Mouse (Mus musculus) CH12.LX (cell line): ENCODE measurements around the gene Rab6a. TPM values are rescaled to one million over a fixed set of nuclear protein-coding genes. Genes with fewer than 3 reads are reported as not detected.
A peak's percentile ranks its signal among the peaks of the same experiment; 100 is the strongest.

Source experiments
- DNase-seq: peaks from one replicate; pipeline ENCODE4 v3.0.0-alpha.2; 2013; ENCODE audit errors: extremely low read depth
- H3K27ac ChIP-seq: 2 replicates; pipeline ENCODE4 v1.5.1; 2012; ENCODE audit warnings: low read depth, mild to moderate bottlenecking, control low read depth, moderate library complexity; ENCODE audit not compliant: insufficient read depth
- H3K27me3 ChIP-seq: replicated peaks from 2 replicates; pipeline ENCODE3; 2012; ENCODE audit warnings: inconsistent platforms
- H3K36me3 ChIP-seq, 2 experiments: replicated peaks in 1 of 2; 2 replicates each; pipeline versions ENCODE3 to v1.6.1; 2012; ENCODE audit warnings: inconsistent platforms in 1 of 2, low read length in 1 of 2, mild to moderate bottlenecking in 1 of 2, mixed read lengths in 1 of 2, moderate library complexity in 1 of 2; ENCODE audit not compliant: control insufficient read depth in 1 of 2, insufficient read depth in 1 of 2
- H3K4me1 ChIP-seq, 2 experiments: 2 replicates each; pipeline ENCODE4 v1.6.1; 2012; ENCODE audit warnings: inconsistent platforms in 1 of 2, moderate library complexity in 1 of 2; ENCODE audit not compliant: insufficient read depth in 2 of 2, control insufficient read depth in 1 of 2
- H3K4me2 ChIP-seq: 2 replicates; pipeline ENCODE4 v1.6.1; 2012; ENCODE audit warnings: low read depth, mild to moderate bottlenecking, control low read depth; ENCODE audit not compliant: poor library complexity, insufficient read depth, severe bottlenecking
- H3K4me3 ChIP-seq, 3 experiments: fragments of 150-350 bp in 1 of 3; sonication (generic) in 1 of 3; replicated peaks in 1 of 3; 2 replicates each; pipeline versions ENCODE3 to v1.5.1; 2011 to 2012; ENCODE audit warnings: low read depth in 2 of 3, low read length in 2 of 3, mild to moderate bottlenecking in 2 of 3, moderate library complexity in 2 of 3, control low read depth in 1 of 3, improper control_type of control experiment in 1 of 3, inconsistent platforms in 1 of 3, mixed read lengths in 1 of 3; ENCODE audit not compliant: poor library complexity in 1 of 3
- H3K79me2 ChIP-seq: replicated peaks from 2 replicates; pipeline ENCODE4 v1.6.1; 2012; ENCODE audit warnings: mild to moderate bottlenecking, moderate library complexity; ENCODE audit not compliant: control insufficient read depth, poor library complexity, insufficient read depth, severe bottlenecking; ENCODE audit errors: extremely low read depth
- H3K9ac ChIP-seq: 2 replicates; pipeline ENCODE4 v1.6.1; 2012; ENCODE audit warnings: low read depth, mild to moderate bottlenecking, control low read depth, moderate library complexity; ENCODE audit not compliant: insufficient read depth
- H3K9me3 ChIP-seq: replicated peaks from 2 replicates; pipeline ENCODE3; 2012; ENCODE audit warnings: low read length, inconsistent platforms, mixed read lengths
- BHLHE40 ChIP-seq: IDR thresholded peaks from 2 replicates; pipeline ENCODE4 v1.6.1; 2011; ENCODE audit warnings: mild to moderate bottlenecking, low read depth, low read length, improper control_type of control experiment
- CHD1 ChIP-seq: IDR thresholded peaks from 2 replicates; pipeline ENCODE4 v1.6.1; 2012; ENCODE audit warnings: low read depth, low read length, improper control_type of control experiment, inconsistent platforms
- CHD2 ChIP-seq: IDR thresholded peaks from 2 replicates; pipeline ENCODE4 v1.6.1; 2011; ENCODE audit warnings: low read length, improper control_type of control experiment
- CTCF ChIP-seq, 2 experiments: IDR thresholded peaks in 1 of 2; conservative IDR thresholded peaks in 1 of 2; 2 replicates each; pipeline ENCODE4 v1.5.1; 2011 to 2012; ENCODE audit warnings: low read depth in 2 of 2, low read length in 2 of 2, improper control_type of control experiment in 1 of 2, inconsistent platforms in 1 of 2, mild to moderate bottlenecking in 1 of 2, moderate library complexity in 1 of 2
- E2F4 ChIP-seq: IDR thresholded peaks from 2 replicates; pipeline ENCODE4 v1.6.1; 2011; ENCODE audit warnings: low read depth, low read length, improper control_type of control experiment; ENCODE audit not compliant: insufficient replicate concordance
- ELF1 ChIP-seq: IDR thresholded peaks from 2 replicates; pipeline ENCODE4 v1.6.1; 2014; ENCODE audit warnings: low read depth, mild to moderate bottlenecking, inconsistent platforms, low read length, improper control_type of control experiment
- EP300 ChIP-seq: IDR thresholded peaks from 2 replicates; pipeline ENCODE4 v1.6.1; 2011; ENCODE audit warnings: low read length, improper control_type of control experiment
- ETS1 ChIP-seq: conservative IDR thresholded peaks from 2 replicates; pipeline ENCODE4 v1.6.1; 2012; ENCODE audit warnings: low read depth, mild to moderate bottlenecking, inconsistent platforms, low read length, improper control_type of control experiment, moderate library complexity
- GABPA ChIP-seq: IDR thresholded peaks from 2 replicates; pipeline ENCODE4 v1.6.1; 2012; ENCODE audit warnings: low read depth, low read length, improper control_type of control experiment, inconsistent platforms; ENCODE audit not compliant: insufficient replicate concordance
- HCFC1 ChIP-seq: IDR thresholded peaks from 2 replicates; pipeline ENCODE4 v1.6.1; 2012; ENCODE audit warnings: low read depth, mild to moderate bottlenecking, inconsistent platforms, low read length, improper control_type of control experiment
- IRF4 ChIP-seq: IDR thresholded peaks from 2 replicates; pipeline ENCODE4 v1.6.1; 2014; ENCODE audit warnings: low read depth, mild to moderate bottlenecking, inconsistent platforms, low read length, improper control_type of control experiment
- JUN ChIP-seq: IDR thresholded peaks from 2 replicates; pipeline ENCODE4 v1.6.1; 2011; ENCODE audit warnings: low read depth, mild to moderate bottlenecking, low read length, improper control_type of control experiment, moderate library complexity; ENCODE audit not compliant: insufficient read depth
- JUND ChIP-seq: conservative IDR thresholded peaks from 2 replicates; pipeline ENCODE4 v1.6.1; 2011; ENCODE audit warnings: low read depth, low read length, improper control_type of control experiment
- KAT2A ChIP-seq: IDR thresholded peaks from 2 replicates; pipeline ENCODE4 v1.6.1; 2012; ENCODE audit warnings: low read length, improper control_type of control experiment, inconsistent platforms; ENCODE audit not compliant: insufficient replicate concordance
- MAFK ChIP-seq: IDR thresholded peaks from 2 replicates; pipeline ENCODE4 v1.6.1; 2011; ENCODE audit warnings: low read length, improper control_type of control experiment; ENCODE audit not compliant: insufficient replicate concordance
- MAX ChIP-seq: IDR thresholded peaks from 2 replicates; pipeline ENCODE4 v1.6.1; 2011; ENCODE audit warnings: low read length, improper control_type of control experiment
- MAZ ChIP-seq: IDR thresholded peaks from 2 replicates; pipeline ENCODE4 v1.6.1; 2012; ENCODE audit warnings: low read depth, mild to moderate bottlenecking, inconsistent platforms, low read length, improper control_type of control experiment, moderate library complexity
- MEF2A ChIP-seq: IDR thresholded peaks from 2 replicates; pipeline ENCODE4 v1.6.1; 2014; ENCODE audit warnings: low read depth, mild to moderate bottlenecking, inconsistent platforms, low read length, improper control_type of control experiment, borderline replicate concordance
- MXI1 ChIP-seq: IDR thresholded peaks from 2 replicates; pipeline ENCODE4 v1.6.1; 2011; ENCODE audit warnings: mild to moderate bottlenecking, low read depth, low read length, improper control_type of control experiment
- MYC ChIP-seq: IDR thresholded peaks from 2 replicates; pipeline ENCODE4 v1.6.1; 2011; ENCODE audit warnings: low read depth, mild to moderate bottlenecking, improper control_type of control experiment, low read length
- NELFE ChIP-seq: IDR thresholded peaks from 2 replicates; pipeline ENCODE4 v1.6.1; 2011; ENCODE audit warnings: low read depth, low read length, improper control_type of control experiment
- NRF1 ChIP-seq: IDR thresholded peaks from 2 replicates; pipeline ENCODE4 v1.6.1; 2014; ENCODE audit warnings: low read depth, mild to moderate bottlenecking, inconsistent platforms, low read length, improper control_type of control experiment, moderate library complexity
- PAX5 ChIP-seq: IDR thresholded peaks from 2 replicates; pipeline ENCODE4 v1.6.1; 2012; ENCODE audit warnings: low read length, inconsistent platforms, mixed read lengths
- POLR2A ChIP-seq: IDR thresholded peaks from 2 replicates; pipeline ENCODE4 v1.6.1; 2011; ENCODE audit warnings: low read depth, mild to moderate bottlenecking, improper control_type of control experiment, low read length
- POLR2AphosphoS2 ChIP-seq: IDR thresholded peaks from 2 replicates; pipeline ENCODE4 v1.6.1; 2011; ENCODE audit warnings: low read depth, low read length, improper control_type of control experiment
- RAD21 ChIP-seq: IDR thresholded peaks from 2 replicates; pipeline ENCODE4 v1.6.1; 2011; ENCODE audit warnings: low read depth, mild to moderate bottlenecking, low read length, improper control_type of control experiment, moderate library complexity
- RCOR1 ChIP-seq: conservative IDR thresholded peaks from 2 replicates; pipeline ENCODE4 v1.6.1; 2012; ENCODE audit warnings: low read depth, mild to moderate bottlenecking, inconsistent platforms, low read length, improper control_type of control experiment
- SIN3A ChIP-seq: IDR thresholded peaks from 2 replicates; pipeline ENCODE4 v1.6.1; 2012; ENCODE audit warnings: low read length, improper control_type of control experiment, inconsistent platforms
- SMC3 ChIP-seq: IDR thresholded peaks from 2 replicates; pipeline ENCODE4 v1.6.1; 2011; ENCODE audit warnings: low read depth, low read length, improper control_type of control experiment
- TBP ChIP-seq: conservative IDR thresholded peaks from 2 replicates; pipeline ENCODE4 v1.6.1; 2011; ENCODE audit warnings: low read depth, low read length, improper control_type of control experiment
- TCF12 ChIP-seq: IDR thresholded peaks from 2 replicates; pipeline ENCODE4 v1.6.1; 2014; ENCODE audit warnings: low read depth, mild to moderate bottlenecking, inconsistent platforms, low read length, improper control_type of control experiment
- UBTF ChIP-seq: IDR thresholded peaks from 2 replicates; pipeline ENCODE4 v1.6.1; 2012; ENCODE audit warnings: low read depth, mild to moderate bottlenecking, inconsistent platforms, low read length, improper control_type of control experiment, moderate library complexity
- USF1 ChIP-seq: IDR thresholded peaks from 2 replicates; pipeline ENCODE4 v1.6.1; 2014; ENCODE audit warnings: low read depth, mild to moderate bottlenecking, inconsistent platforms, low read length, improper control_type of control experiment
- USF2 ChIP-seq: conservative IDR thresholded peaks from 2 replicates; pipeline ENCODE4 v1.6.1; 2011; ENCODE audit warnings: low read depth, low read length, improper control_type of control experiment
- ZC3H11A ChIP-seq: IDR thresholded peaks from 2 replicates; pipeline ENCODE4 v1.6.1; 2012; ENCODE audit warnings: low read depth, mild to moderate bottlenecking, inconsistent platforms, low read length, improper control_type of control experiment
- ZKSCAN1 ChIP-seq: IDR thresholded peaks from 2 replicates; pipeline ENCODE4 v1.6.1; 2012; ENCODE audit warnings: low read depth, inconsistent platforms, low read length, improper control_type of control experiment, borderline replicate concordance
- ZMIZ1 ChIP-seq: IDR thresholded peaks from 2 replicates; pipeline ENCODE4 v1.6.1; 2012; ENCODE audit warnings: low read depth, mild to moderate bottlenecking, inconsistent platforms, low read length, improper control_type of control experiment
- ZNF384 ChIP-seq: IDR thresholded peaks from 2 replicates; pipeline ENCODE4 v1.6.1; 2012; ENCODE audit warnings: low read depth, low read length, improper control_type of control experiment, inconsistent platforms
- dilution Hi-C: fragments of 300-500 bp; cut with MboI; formaldehyde crosslinking; loops from 2 replicates; pipeline ENCODE4 v1.14.3; 2020; ENCODE audit warnings: low sequenced_read_pairs; ENCODE audit not compliant: extremely low pct_unique_long_range_greater_than_20kb, extremely low pct_ligation_motif_present
- in situ Hi-C: fragments of 300-500 bp; cut with MboI; formaldehyde crosslinking; loops from 3 replicates; pipeline ENCODE4 v1.14.3; 2019; ENCODE audit warnings: low sequenced_read_pairs, low pct_ligation_motif_present, low pct_unique_long_range_greater_than_20kb, mixed read lengths
- polyA plus RNA-seq: library from polyadenylated mRNA; unstranded; fragments of >175 nt; gene quantifications from 2 replicates; pipeline ENCODE4 v1.2.1, GENCODE M21; 2012; ENCODE audit warnings: low read depth; ENCODE audit not compliant: insufficient read length
- total RNA-seq, 2 experiments: library from RNA; depleted of rRNA; stranded (reverse); fragments of 300-350 nt in 1 of 2; fragments of >200 nt in 1 of 2; gene quantifications; 2 replicates each; pipeline ENCODE4 v1.2.3; 2012 to 2014

Gene Rab6a
- total and polyA plus RNA-seq, 3 experiments = 11.1 to 30.7 (median 30.7) TPM

GRCm38 (mm10) chr7:100684538-100684937 lies 77.3 kb downstream of the Rab6a start:
- DNase-seq = peak; percentile 77
- no peak for TF ChIP-seq POLR2A
- no peak for TF ChIP-seq CHD2
- TF ChIP-seq KAT2A = no peak
- no peak for TF ChIP-seq TCF12
- TF ChIP-seq USF1 = no peak
- peak; percentile 42; the same call in 1 of the 2 replicates for TF ChIP-seq ZC3H11A
- no peak for TF ChIP-seq ZNF384
- TF ChIP-seq CTCF (conservative IDR thresholded peaks at IDR 0.05 in 1 of 2, IDR thresholded peaks at IDR 0.05 in 1 of 2; ENCODE audit: low read depth in 2 of 2, low read length in 2 of 2) = peak; percentile 93 to 99
- no peak for TF ChIP-seq JUN
- no peak for TF ChIP-seq ZKSCAN1
- no peak for TF ChIP-seq E2F4
- no peak for TF ChIP-seq CHD1
- no peak for TF ChIP-seq ZMIZ1
- TF ChIP-seq SIN3A = no peak
- TF ChIP-seq MAZ = no peak
- TF ChIP-seq NRF1 = no peak
- TF ChIP-seq ELF1 = no peak
- no peak for TF ChIP-seq MAFK
- no peak for TF ChIP-seq HCFC1
- no peak for TF ChIP-seq MYC
- TF ChIP-seq BHLHE40 = no peak
- no peak for TF ChIP-seq MXI1
- peak; percentile 86 for TF ChIP-seq RAD21
- no peak for TF ChIP-seq EP300
- no peak for TF ChIP-seq POLR2AphosphoS2
- TF ChIP-seq JUND = 0 out of 2 replicates have a peak, but pooled peaks have one; percentile 19
- TF ChIP-seq PAX5 = no peak
- TF ChIP-seq SMC3 = peak; percentile 90
- no peak for TF ChIP-seq MAX
- no peak for TF ChIP-seq IRF4
- TF ChIP-seq NELFE = no peak
- TF ChIP-seq GABPA = no peak
- TF ChIP-seq MEF2A = no peak
- TF ChIP-seq ETS1 = no peak
- no peak for TF ChIP-seq UBTF
- TF ChIP-seq RCOR1 = no peak
- TF ChIP-seq TBP = no peak
- TF ChIP-seq USF2 = no peak

More at GRCm38 (mm10) chr7:100684538-100684937, 77.3 kb downstream of the Rab6a start:
- H3K27ac ChIP-seq = no peak overlapping the region
- no peak overlapping the region for H3K4me3 ChIP-seq
- no peak overlapping the region for H3K4me2 ChIP-seq
- no peaks in the 10 kb centered on the region for H3K27me3 ChIP-seq
- H3K4me1 ChIP-seq = peaks cover 0 to 1% of the 10 kb centered on the region in 2 experiments; a peak in 1 of 4 replicates
- H3K9me3 ChIP-seq = no peaks in the 10 kb centered on the region
- H3K79me2 ChIP-seq = no peaks in the 10 kb centered on the region
- in situ Hi-C loops (loop anchor here (10.0 kb wide), 1 partner anchor 90 kb away; no protein-coding TSS in a partner anchor), dilution Hi-C loops (no loop called here)
- H3K9ac ChIP-seq = no peak overlapping the region
- H3K36me3 ChIP-seq = no peaks in the 10 kb centered on the region
